Mouse (Mus musculus) lung, postnatal 25 days (tissue): ENCODE measurements at regions not wholly inside any gene's neighbourhood (a gene's known extent, or its start where the extent isn't known, plus 50 kb on each side); places are given as distances from the start of the nearest gene placed in this dataset.
A peak's percentile ranks its signal among the peaks of the same experiment; 100 is the strongest.

Experiments used
- DNase-seq: peaks from one replicate; pipeline ENCODE4 v3.0.0; 2022; ENCODE audit warnings: low spot score

GRCm38 (mm10) chr9:75955082-75955481, 59.6 kb upstream of the Hmgcll1 start:
- DNase-seq = peak; percentile 12

GRCm38 (mm10) chr9:75956370-75956769, 58.3 kb upstream of the Hmgcll1 start:
- DNase-seq = no peak

- DNase-seq = peak; percentile 22
Observed at GRCm38 (mm10) chr9:75958720-75959339, 55.8 kb upstream of the Hmgcll1 start.

- peak; percentile 30 for DNase-seq
Observed at GRCm38 (mm10) chr9:75959775-75960174, 54.9 kb upstream of the Hmgcll1 start.

- DNase-seq = no peak
Observed at GRCm38 (mm10) chr9:75960587-75961349, 53.9 kb upstream of the Hmgcll1 start.
